Mouse (Mus musculus) fibroblast of lung, adult 2 months (primary cell): ENCODE measurements around the gene Rassf3.

Experiments used
- DNase-seq: peaks from one replicate; pipeline ENCODE4 v3.0.0-alpha.2; 2011; ENCODE audit warnings: low read depth

Rassf3 gene

DNA sequence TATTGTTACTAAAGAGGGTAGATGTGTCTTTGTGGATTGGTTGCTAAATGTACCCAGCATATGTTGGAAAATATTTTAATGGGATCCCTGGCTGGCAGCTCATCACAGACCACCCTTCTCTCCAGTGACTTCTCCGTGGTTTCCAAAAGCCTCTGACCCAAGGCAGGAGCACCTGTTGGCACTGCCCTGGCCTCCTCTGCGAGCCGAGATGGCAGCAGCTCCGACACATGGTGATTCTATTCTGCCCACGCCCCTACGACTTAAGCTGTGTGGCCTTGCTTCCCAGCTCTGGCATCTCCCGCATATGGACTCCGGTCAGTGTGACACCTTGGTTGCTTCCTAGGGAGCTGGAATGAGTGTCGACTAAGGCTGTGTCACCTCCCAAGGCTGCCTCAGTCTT, 73.0 kb downstream of the Rassf3 start:
- no peak for DNase-seq

GRCm38 (mm10) chr10:121401005-121401404, 75.1 kb downstream of the Rassf3 start:
- DNase-seq, result no peak

GRCm38 (mm10) chr10:121398599-121398998, 77.5 kb downstream of the Rassf3 start:
- no peak for DNase-seq

DNA sequence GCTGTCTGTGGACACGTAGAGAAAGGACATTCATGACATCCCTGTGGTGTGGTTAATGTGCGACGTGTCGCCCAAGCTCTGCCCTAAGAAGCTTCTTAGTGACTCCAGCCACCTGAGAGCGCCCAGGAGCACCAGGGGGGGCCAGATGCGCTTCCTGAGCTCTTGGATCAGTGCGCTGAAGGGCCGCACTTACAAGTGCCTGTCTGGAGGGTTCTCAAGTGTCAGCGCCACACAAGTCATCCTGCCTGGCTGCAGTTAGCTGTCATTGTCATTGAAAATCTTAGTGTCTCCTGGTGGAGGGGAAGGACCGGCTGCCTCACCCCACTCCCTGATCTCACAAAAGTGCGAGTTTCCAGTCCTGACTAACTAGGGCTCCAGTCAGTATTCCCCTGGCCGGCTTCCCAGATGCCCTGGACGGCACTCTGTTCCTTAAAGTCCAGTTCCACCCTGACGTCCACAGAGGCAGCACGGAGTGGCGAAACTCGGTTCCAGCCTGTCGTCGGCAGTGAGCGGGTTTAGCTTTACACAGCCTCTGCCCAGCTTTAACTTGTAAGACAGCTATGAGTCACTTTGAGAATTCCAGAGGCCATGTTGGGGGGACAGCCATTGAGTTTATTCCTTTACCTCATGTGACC, 80.5 kb downstream of the Rassf3 start:
- DNase-seq, result no peak

DNA sequence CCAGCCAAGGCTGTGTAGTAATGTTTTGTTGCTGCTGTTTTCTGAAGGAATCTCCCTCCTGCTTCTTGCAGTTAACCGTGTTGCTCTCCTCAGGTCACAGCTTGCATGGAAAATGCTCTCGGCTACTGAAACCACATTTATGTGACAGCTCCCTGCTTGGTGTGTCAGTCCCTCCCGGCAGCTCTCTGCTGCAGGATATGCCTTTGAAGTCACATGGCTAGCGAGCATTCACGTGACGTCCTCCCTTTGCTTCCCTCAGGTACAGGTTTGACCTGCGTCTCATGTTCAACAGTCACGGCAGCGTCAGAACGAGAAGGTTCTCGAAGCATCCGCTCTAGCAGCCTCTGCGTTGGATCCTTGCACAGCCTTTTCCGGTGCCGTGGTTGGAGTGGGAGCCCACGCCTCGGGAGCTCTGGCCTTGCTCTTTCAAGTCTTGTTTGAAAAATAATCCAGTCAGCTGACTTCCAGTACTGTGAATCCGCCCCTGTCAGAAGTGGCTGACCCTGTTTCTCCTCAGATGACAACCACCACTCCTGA, 81.3 kb downstream of the Rassf3 start:
- no peak for DNase-seq

GRCm38 (mm10) chr10:121394270-121394669, 81.9 kb downstream of the Rassf3 start:
- DNase-seq, result no peak

GRCm38 (mm10) chr10:121391901-121392300, 84.2 kb downstream of the Rassf3 start:
- no peak for DNase-seq

- no peak for DNase-seq
Measured at GRCm38 (mm10) chr10:121390602-121391001, 85.5 kb downstream of the Rassf3 start.

DNA sequence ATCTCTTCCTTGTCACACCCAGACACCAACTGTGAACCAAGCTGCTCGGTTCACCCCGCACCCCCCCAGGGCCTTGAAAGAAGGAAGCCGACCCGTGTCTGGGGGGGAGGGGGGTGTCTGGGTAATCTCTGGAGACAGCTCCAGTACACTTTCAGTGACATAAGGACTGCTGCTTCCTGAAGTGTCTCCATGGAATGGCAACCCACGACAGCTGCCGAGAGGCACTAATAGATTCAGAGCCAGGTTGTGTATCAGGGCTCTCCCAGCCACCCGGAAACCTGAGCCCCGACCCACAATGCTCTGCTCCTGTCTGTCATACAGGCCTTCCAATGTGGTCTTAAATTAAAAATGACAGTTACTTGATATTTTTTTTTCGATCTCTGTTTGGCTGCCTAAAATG, 89.8 kb downstream of the Rassf3 start:
- DNase-seq, result no peak

GRCm38 (mm10) chr10:121385695-121386094, 90.5 kb downstream of the Rassf3 start:
- DNase-seq, result no peak

GRCm38 (mm10) chr10:121384710-121385109, 91.4 kb downstream of the Rassf3 start:
- no peak for DNase-seq

DNA sequence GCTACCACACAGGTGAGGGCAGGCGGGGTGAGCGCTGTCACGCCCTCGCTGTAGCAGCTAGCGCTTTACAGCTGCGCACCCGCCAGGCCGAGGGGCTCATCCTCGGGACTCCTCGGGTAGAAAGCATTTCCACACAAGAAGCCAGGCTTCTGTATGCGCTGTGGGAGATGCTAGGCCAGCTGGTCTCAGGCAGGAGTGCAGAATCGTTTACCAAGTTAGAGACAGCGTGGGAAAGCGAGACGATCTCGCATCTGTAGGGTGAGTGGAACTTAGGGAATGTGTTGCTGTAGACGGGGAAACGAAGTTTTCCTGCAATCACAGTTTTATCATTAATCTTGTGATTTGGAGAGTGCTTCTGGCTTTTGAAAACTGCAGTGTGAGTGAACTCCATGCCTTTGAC, 94.9 kb downstream of the Rassf3 start:
- DNase-seq, result no peak

DNA sequence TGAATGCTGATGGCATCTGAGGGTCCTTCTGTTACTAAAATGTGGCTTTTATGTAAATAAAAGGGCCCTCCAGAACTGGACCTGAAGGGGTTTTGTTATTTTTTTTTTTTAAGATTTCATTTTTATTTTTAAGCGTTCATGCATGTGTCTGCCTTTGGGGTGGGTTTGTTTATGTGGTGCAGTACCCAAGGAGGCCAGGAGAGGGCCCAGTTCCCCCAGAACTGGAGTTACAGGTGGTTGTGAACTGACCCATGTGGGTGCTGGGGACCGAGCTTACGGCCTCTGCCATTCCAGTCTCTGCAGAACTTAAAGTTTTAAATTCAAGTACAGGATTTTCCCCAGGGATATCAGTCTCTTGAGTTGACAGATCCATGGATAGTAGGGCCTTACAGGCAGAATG, 96.8 kb downstream of the Rassf3 start:
- DNase-seq, result no peak

DNA sequence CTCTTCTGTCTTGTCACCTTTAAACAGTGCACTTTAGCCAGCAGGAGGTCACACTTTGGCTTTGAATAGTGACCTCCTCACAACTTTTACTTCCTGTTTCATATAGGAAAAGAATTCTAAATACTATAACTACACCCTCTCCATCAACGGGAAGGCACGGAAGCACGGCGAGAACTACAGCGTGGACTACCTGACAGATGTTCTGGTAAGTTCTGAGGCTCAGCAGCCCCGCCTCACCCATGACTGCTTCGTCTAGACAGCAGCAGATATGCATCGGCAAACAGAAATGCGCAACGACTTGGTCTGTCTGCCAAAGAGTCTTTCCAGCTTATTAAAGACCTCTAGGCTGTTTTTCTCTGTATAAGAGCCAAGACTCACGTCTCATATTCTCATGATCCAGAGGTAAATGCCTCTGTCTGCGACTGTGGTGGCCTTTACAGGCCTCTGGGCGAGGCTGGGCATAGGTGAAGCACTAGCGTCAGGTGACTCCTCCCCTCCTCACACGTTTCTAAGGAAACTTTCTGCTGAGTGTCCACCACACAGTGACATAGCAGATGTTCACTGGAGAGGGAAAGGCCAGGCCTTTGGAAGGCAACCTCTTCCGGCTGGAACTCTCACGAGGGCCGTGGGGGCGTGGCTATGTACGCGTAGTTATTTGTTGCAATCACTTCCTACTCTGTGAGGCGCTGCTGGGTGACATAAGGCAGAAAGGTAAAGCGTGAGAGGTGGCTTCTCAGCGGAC, 99.4 kb downstream of the Rassf3 start:
- no peak for DNase-seq

GRCm38 (mm10) chr10:121375649-121376493, 100.3 kb downstream of the Rassf3 start:
- DNase-seq, result no peak

GRCm38 (mm10) chr10:121374693-121375620, 101.2 kb downstream of the Rassf3 start:
- DNase-seq, result no peak

- no peak for DNase-seq
Measured at GRCm38 (mm10) chr10:121374013-121374412, 102.1 kb downstream of the Rassf3 start.

- DNase-seq, result no peak
Measured at GRCm38 (mm10) chr10:121370777-121371176, 105.4 kb downstream of the Rassf3 start.

DNA sequence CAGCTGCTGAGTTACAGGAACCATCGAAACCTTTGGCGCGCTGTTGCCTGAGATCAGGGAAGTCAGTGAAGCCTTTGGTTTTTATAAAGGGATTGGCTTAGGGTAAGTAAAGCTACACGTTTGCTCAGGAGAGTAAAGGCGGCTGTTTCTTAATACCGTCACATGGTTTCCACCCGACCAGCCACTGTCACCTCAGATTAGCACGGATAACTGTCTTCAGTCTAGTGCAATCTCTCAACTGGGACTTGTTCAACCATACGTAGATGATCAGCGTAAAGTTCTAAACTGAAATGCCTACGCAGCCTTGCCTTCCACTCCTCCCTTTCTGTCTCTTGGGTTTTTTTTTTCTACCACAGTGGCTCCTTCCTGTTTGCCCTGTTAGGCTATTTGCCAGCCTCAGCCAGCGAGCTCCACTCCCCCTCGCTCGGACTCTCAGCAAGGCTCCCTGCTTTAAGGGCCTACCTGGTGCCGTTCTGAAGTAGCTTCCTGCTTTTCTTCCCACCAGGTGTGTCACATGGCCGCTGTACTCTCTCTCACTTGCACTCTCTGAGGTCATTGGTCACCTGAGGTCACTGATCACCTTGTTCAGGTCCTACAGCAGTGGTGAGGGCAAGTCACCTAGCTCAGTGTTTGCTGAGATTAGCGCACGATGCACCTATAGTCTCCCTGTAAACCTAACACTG, 107.2 kb downstream of the Rassf3 start:
- DNase-seq, result no peak

- no peak for DNase-seq
Measured at GRCm38 (mm10) chr10:121367780-121368179, 108.4 kb downstream of the Rassf3 start.

DNA sequence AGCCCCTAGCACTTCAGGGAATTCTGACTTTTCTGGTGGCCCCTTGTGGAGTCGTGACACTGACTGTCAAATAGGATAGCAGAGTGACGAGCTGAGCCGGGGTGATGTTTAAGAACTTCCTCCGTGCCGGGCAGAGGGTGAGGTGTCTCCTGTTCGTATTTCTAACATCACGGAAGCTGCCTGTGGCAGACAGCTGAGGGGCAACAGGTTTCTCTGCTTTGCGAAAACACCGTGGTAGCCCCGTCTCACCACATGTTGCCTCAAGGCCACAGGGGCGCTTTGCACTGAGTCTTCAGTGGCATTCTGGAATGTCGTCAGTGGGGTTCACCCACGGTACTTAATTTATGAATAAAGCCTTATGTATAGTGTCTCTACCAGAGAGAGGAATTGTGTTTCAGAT, 108.9 kb downstream of the Rassf3 start:
- no peak for DNase-seq
